ENCODE assay signal across 25 mouse cellular contexts in the genomic region with DNA sequence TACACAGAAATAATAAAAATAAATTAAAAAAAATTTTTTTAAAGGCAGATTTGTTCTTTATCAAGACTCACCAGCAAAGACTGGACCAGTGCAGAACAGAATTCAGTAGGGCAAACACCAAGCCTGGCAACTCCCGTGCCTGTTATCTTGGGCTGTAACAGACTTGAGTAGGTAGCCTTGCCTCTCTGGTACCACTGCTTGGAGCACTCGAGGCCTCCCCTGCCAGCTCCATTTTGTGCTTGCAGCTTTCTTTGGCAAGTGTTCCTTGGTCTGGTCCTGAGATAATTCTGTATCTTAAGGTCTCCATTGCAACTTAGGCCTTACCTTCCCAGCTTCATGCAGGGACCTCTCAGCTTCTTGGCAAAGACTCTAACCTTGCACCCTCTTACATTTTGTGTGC. TPM values are rescaled to one million over a fixed set of nuclear protein-coding genes. Genes with fewer than 3 reads are reported as not detected.
"Had no signal": no experiment of that assay in that cellular context is flagged by ENCODE, and none has a peak within 500 bp of the region (broad histone marks: within the 10 kb centered on the region; RNA-seq: fewer than 3 reads in every experiment).

No protein-coding gene starts in this region.

- H3K4me3 ChIP-seq: limb, embryonic 15.5 days; liver, embryonic 15.5 days; lung, embryonic 15.5 days; midbrain, embryonic 13.5 days had no signal

- H3K9me3 ChIP-seq: limb, embryonic 15.5 days; liver, embryonic 15.5 days; lung, embryonic 15.5 days; midbrain, embryonic 13.5 days had no signal

- ATAC-seq: intestine, postnatal 0 days; midbrain, embryonic 13.5 days had no signal

- DNase-seq: kidney, adult 2 months; kidney, postnatal 14 days; kidney, postnatal 4 days; layer of hippocampus, adult 9-11 months; lung, adult 18-20 months; lung, postnatal 10 days; lung, postnatal 36 days; thymus, adult 18-20 months; thymus, postnatal 36 days had no signal

- H3K27me3 ChIP-seq: limb, embryonic 15.5 days; liver, embryonic 15.5 days; lung, embryonic 15.5 days; midbrain, embryonic 13.5 days had no signal

- H3K4me2 ChIP-seq: limb, embryonic 15.5 days; lung, embryonic 15.5 days; midbrain, embryonic 13.5 days had no signal

- H3K9ac ChIP-seq: limb, embryonic 15.5 days; liver, embryonic 15.5 days; lung, embryonic 15.5 days had no signal

- H3K27ac ChIP-seq: limb, embryonic 15.5 days; liver, embryonic 15.5 days; lung, embryonic 15.5 days; midbrain, embryonic 13.5 days had no signal

RNA-seq across cellular contexts. Expression of gene Atp4b, which starts 54.3 kb away (rescaled TPM):
- total RNA-seq: layer of hippocampus, adult 18-20 months; layer of hippocampus, postnatal 25 days; left cerebral cortex, adult 18-20 months; left cerebral cortex, postnatal 25 days; midbrain, postnatal 0 days had no signal
- polyA plus RNA-seq: intestine, embryonic 14.5 days; intestine, postnatal 0 days; kidney, embryonic 16.5 days; limb, embryonic 11.5 days; limb, embryonic 15.5 days; liver, embryonic 15.5 days; lung, embryonic 15.5 days; midbrain, embryonic 13.5 days; midbrain, postnatal 0 days; neural tube, embryonic 11.5 days; neural tube, embryonic 14.5 days; urinary bladder, adult 2 months had no signal
